Mouse (Mus musculus) heart, embryonic 11.5 days (tissue): Measurements from ENCODE around the gene Ak1. TPM values are rescaled to one million over a fixed set of nuclear protein-coding genes. Genes with fewer than 3 reads are reported as not detected.

Source experiments
- microRNA counts: library from miRNA; unstranded; fragments of <30 nt; microRNA quantifications from one replicate; lab custom pipeline; 2015
- microRNA-seq: library from miRNA; unstranded; fragments of <30 nt; microRNA quantifications from one replicate; pipeline ENCODE4, GENCODE M21; 2016; ENCODE audit warnings: borderline number of aligned reads
- polyA plus RNA-seq: library from polyadenylated mRNA; unstranded; fragments of >200 nt; fragmentation: Nextera tagmentation; extraction: Ambion mirVana; gene quantifications from 2 replicates; pipeline ENCODE4 v1.2.1, GENCODE M21; 2014

Ak1 gene
- polyA plus RNA-seq, 1 experiment from 2014 or later: 212 TPM

MicroRNAs encoded within 50 kb of the gene (microRNA counts, 519-probe panel; counts per million panel counts)
- microRNA mmu-miR-1954 (lab: Ali Mortazavi, UCI): 32.2 counts per million

Small RNA genes within 50 kb of the gene (microRNA-seq; reads per million reads assigned to microRNA genes)
- gene Gm47291: not detected
- gene Mir1954: 0.27 reads per million

Other genes starting within 250 kb of the Ak1 start
- gene 1110008P14Rik, start 239.8 kb upstream of the Ak1 start, polyA plus RNA-seq: 50.1 and 51.3 TPM in 2 replicates
- gene Lcn2, start 233.5 kb upstream of the Ak1 start, polyA plus RNA-seq: 1.1 TPM in 1 of 2 replicates, not detected in the other
- gene Ptges2, start 225.9 kb upstream of the Ak1 start, polyA plus RNA-seq: 32.7 and 38.2 TPM in 2 replicates
- gene Naif1, start 171.3 kb upstream of the Ak1 start, polyA plus RNA-seq: 5.1 and 5.3 TPM in 2 replicates
- gene Slc25a25, start 170.3 kb upstream of the Ak1 start, polyA plus RNA-seq: 7.9 and 8.5 TPM in 2 replicates
- 5.2 and 5.3 TPM in 2 replicates for gene Fam102a, start 86.4 kb upstream of the Ak1 start, polyA plus RNA-seq
- gene Dpm2, start 50.9 kb upstream of the Ak1 start, polyA plus RNA-seq: 81.7 and 85.3 TPM in 2 replicates
- 0.31 and 0.51 TPM in 2 replicates for gene Pip5kl1, start 47.0 kb upstream of the Ak1 start, polyA plus RNA-seq
- 0.17 TPM in 1 of 2 replicates, not detected in the other for gene 9430097D07Rik, start 46.1 kb upstream of the Ak1 start, polyA plus RNA-seq
- gene St6galnac4, start 34.7 kb upstream of the Ak1 start, polyA plus RNA-seq: 32.9 and 40.9 TPM in 2 replicates
- 8.3 and 9.3 TPM in 2 replicates for gene St6galnac6, start 22.0 kb upstream of the Ak1 start, polyA plus RNA-seq
- 113 and 127 TPM in 2 replicates for gene Eng, start 24.8 kb downstream of the Ak1 start, polyA plus RNA-seq
- 14.5 and 15.3 TPM in 2 replicates for gene Fpgs, start 82.4 kb downstream of the Ak1 start, polyA plus RNA-seq
- gene Cdk9, start 91.3 kb downstream of the Ak1 start, polyA plus RNA-seq: 53.8 and 61.2 TPM in 2 replicates
- 26.4 and 29.1 TPM in 2 replicates for gene Sh2d3c, start 99.3 kb downstream of the Ak1 start, polyA plus RNA-seq
- gene 6330409D20Rik, start 119.3 kb downstream of the Ak1 start, polyA plus RNA-seq: 0.32 and 0.46 TPM in 2 replicates
- gene Tor2a, start 135.5 kb downstream of the Ak1 start, polyA plus RNA-seq: 39.8 and 46.6 TPM in 2 replicates
- 0.08 and 0.27 TPM in 2 replicates for gene Ttc16, start 153.9 kb downstream of the Ak1 start, polyA plus RNA-seq
- gene Ptrh1, start 154.0 kb downstream of the Ak1 start, polyA plus RNA-seq: 3.7 and 5.7 TPM in 2 replicates
- 0.57 and 0.84 TPM in 2 replicates for gene Cfap157, start 162.7 kb downstream of the Ak1 start, polyA plus RNA-seq
- gene Stxbp1, start 225.5 kb downstream of the Ak1 start, polyA plus RNA-seq: 20.6 and 26.1 TPM in 2 replicates